21 mouse cellular contexts compared by ENCODE assay signal in genomic region chr16:37972357-37972756, GRCm38 (mm10). TPM values are rescaled to one million over a fixed set of nuclear protein-coding genes. Genes with fewer than 3 reads are reported as not detected.
A peak's percentile ranks its signal among the peaks of the same experiment; 100 is the strongest.
DNase-seq lines count a peak whose midpoint lies in the region; ATAC-seq lines count a peak whose summit lies in the region.
"Had no signal": no experiment of that assay in that cellular context is flagged by ENCODE, and none has a peak within 500 bp of the region (broad histone marks: within the 10 kb centered on the region; RNA-seq: fewer than 3 reads in every experiment).

No protein-coding gene starts in this region.

- ATAC-seq in midbrain, embryonic 14.5 days (ENCODE audit: low FRiP score, low TSS enrichment): no peak
- no peak for ATAC-seq in neural tube, embryonic 15.5 days (ENCODE audit: low FRiP score)
- ATAC-seq in megakaryocyte-erythroid progenitor cell, adult 5-6 weeks (replicated peaks; ENCODE audit: low FRiP score, low TSS enrichment, poor library complexity, severe bottlenecking): no peak
- ATAC-seq: forebrain, embryonic 16.5 days had no signal

- H3K9me3 ChIP-seq in midbrain, embryonic 14.5 days (ENCODE audit: control insufficient read depth, low read length): no peaks in the 10 kb centered on the region
- H3K9me3 ChIP-seq in midbrain, embryonic 10.5 days (replicated peaks): no peaks in the 10 kb centered on the region
- no peaks in the 10 kb centered on the region for H3K9me3 ChIP-seq in neural tube, embryonic 15.5 days (replicated peaks)

- H3K4me1 ChIP-seq in midbrain, embryonic 14.5 days (ENCODE audit: control insufficient read depth, insufficient read depth, low read length): peaks cover 19% of the 10 kb centered on the region
- H3K4me1 ChIP-seq in midbrain, embryonic 10.5 days: peaks cover 24% of the 10 kb centered on the region
- peaks cover 34% of the 10 kb centered on the region for H3K4me1 ChIP-seq in neural tube, embryonic 15.5 days

- no peak overlapping the region for H3K4me2 ChIP-seq in midbrain, embryonic 14.5 days (ENCODE audit: low read length)
- H3K4me2 ChIP-seq in neural tube, embryonic 15.5 days: no peak overlapping the region
- H3K4me2 ChIP-seq: heart, embryonic 11.5 days; liver, embryonic 11.5 days had no signal

- H3K27me3 ChIP-seq in midbrain, embryonic 14.5 days (ENCODE audit: control insufficient read depth, insufficient read depth, low read length): no peaks in the 10 kb centered on the region
- no peaks in the 10 kb centered on the region for H3K27me3 ChIP-seq in midbrain, embryonic 10.5 days (ENCODE audit: low read depth, poor library complexity, severe bottlenecking)
- no peaks in the 10 kb centered on the region for H3K27me3 ChIP-seq in neural tube, embryonic 15.5 days (replicated peaks)

- no peaks in the 10 kb centered on the region for H3K36me3 ChIP-seq in midbrain, embryonic 14.5 days (ENCODE audit: control insufficient read depth, insufficient read depth, low read length)
- H3K36me3 ChIP-seq in midbrain, embryonic 10.5 days: no peaks in the 10 kb centered on the region
- no peaks in the 10 kb centered on the region for H3K36me3 ChIP-seq in neural tube, embryonic 15.5 days

- DNase-seq in heart, adult 11 months: peak; percentile 39
- DNase-seq in heart, postnatal 36 days: no peak
- DNase-seq in midbrain, embryonic 14.5 days: peak; percentile 33
- DNase-seq in midbrain, embryonic 10.5 days (ENCODE audit: low spot score): no peak
- peak; percentile 38 for DNase-seq in Muller cell, postnatal 12 days (ENCODE audit: inconsistent ontology term)
- DNase-seq in adrenal gland, adult 2 months: no peak
- DNase-seq: B cell, adult 2 months; cerebellum, adult 9-11 months; gastrocnemius, postnatal 10 days; heart, postnatal 4 days; kidney, adult 8-10 months; kidney, postnatal 4 days; lung, postnatal 36 days; right cerebral cortex, postnatal 25 days had no signal

- no peak overlapping the region for H3K9ac ChIP-seq in midbrain, embryonic 14.5 days (replicated peaks; ENCODE audit: low read length)
- H3K9ac ChIP-seq in neural tube, embryonic 15.5 days (replicated peaks): no peak overlapping the region

- no peak overlapping the region for H3K27ac ChIP-seq in midbrain, embryonic 14.5 days (replicated peaks; ENCODE audit: low read depth, low read length)
- H3K27ac ChIP-seq in midbrain, embryonic 10.5 days (replicated peaks): no peak overlapping the region
- peak overlapping the region; percentile 49; the same call in 1 of the 2 replicates for H3K27ac ChIP-seq in neural tube, embryonic 15.5 days (replicated peaks)

- H3K4me3 ChIP-seq in midbrain, embryonic 14.5 days (replicated peaks; ENCODE audit: low read depth, low read length): no peak overlapping the region
- H3K4me3 ChIP-seq in midbrain, embryonic 10.5 days: no peak overlapping the region
- H3K4me3 ChIP-seq in neural tube, embryonic 15.5 days (replicated peaks): no peak overlapping the region
- H3K4me3 ChIP-seq: erythroblast, embryonic 14.5 days had no signal

- WGBS in midbrain, embryonic 14.5 days: 61% methylated on average over 8 of the region's 8 CpGs
- WGBS in midbrain, embryonic 10.5 days: 75% methylated on average over 8 of the region's 8 CpGs
- 57% methylated on average over 8 of the region's 8 CpGs for WGBS in neural tube, embryonic 15.5 days

- intact Hi-C loops in heart, postnatal 36 days (cut with DNase I): no loop called here

RNA-seq across cellular contexts. Expression of gene Gpr156, which starts 56.1 kb away (rescaled TPM):
- total RNA-seq in heart, postnatal 36 days (2021): not detected
- polyA plus RNA-seq in midbrain, embryonic 14.5 days (2014; fragmentation: Nextera tagmentation; extraction: Ambion mirVana): 5.6 and 7.6 TPM in 2 replicates
- polyA plus RNA-seq in midbrain, embryonic 10.5 days (2016; fragmentation: Nextera tagmentation; extraction: Ambion mirVana): 2.0 and 3.2 TPM in 2 replicates
- polyA plus RNA-seq in neural tube, embryonic 15.5 days (2015; fragmentation: Nextera tagmentation; extraction: Ambion mirVana): 3.3 and 4.0 TPM in 2 replicates
- not detected in 2 replicates for total RNA-seq in megakaryocyte-erythroid progenitor cell, adult 5-6 weeks (2014; fragmentation: Nextera tagmentation)
- not detected in 2 replicates for total RNA-seq in megakaryocyte-erythroid progenitor cell, adult 5-6 weeks (2017)
- total RNA-seq in adrenal gland, adult 2 months (2021): under 1 TPM in 1 of 2 experiments, not detected in 1; 0.07 TPM
- 0.04 TPM in 2 replicates for polyA plus RNA-seq in adrenal gland, adult 2 months (2012; rRNA removed)
- total RNA-seq: monocyte, adult 5-6 weeks had no signal
- polyA plus RNA-seq: erythroblast, embryonic 14.5 days; liver, embryonic 11.5 days had no signal

Comparison
In these comparisons a context has a peak if more than half of its experiments do, and no peak if none do; other contexts are left out.
1. DNase-seq: peak in heart, adult 11 months (single experiment), midbrain, embryonic 14.5 days (single experiment) and Muller cell, postnatal 12 days (single experiment); none in heart, postnatal 36 days (0 of 2), midbrain, embryonic 10.5 days (single experiment) and adrenal gland, adult 2 months (single experiment).